Mouse (Mus musculus) right cerebral cortex, adult 18-20 months (tissue): ENCODE measurements at regions not wholly inside any gene's neighbourhood (a gene's known extent, or its start where the extent isn't known, plus 50 kb on each side); places are given as distances from the start of the nearest gene placed in this dataset.

Source experiments
- DNase-seq: peaks from one replicate; pipeline ENCODE4 v3.0.0; 2022; ENCODE audit warnings: mixed read lengths

DNA sequence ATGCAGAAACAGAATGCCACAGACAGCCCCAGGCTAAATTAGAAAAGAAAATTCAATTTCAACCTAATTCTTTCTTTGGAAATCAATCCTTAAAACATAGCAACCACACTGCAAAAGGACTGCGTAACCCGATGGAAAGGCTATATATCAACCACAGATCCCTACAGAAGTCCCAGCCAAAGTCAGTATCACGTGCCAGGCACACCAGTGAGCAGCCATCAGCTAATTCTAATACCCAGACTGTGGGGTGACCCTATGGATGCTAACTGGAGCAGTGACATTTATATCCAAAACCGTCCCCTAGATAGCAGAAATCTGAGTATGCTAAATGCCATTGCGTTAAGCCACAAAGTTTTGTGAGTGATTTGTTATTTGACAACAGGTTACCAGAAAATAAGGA is 286.5 kb upstream of the N6amt1 start:
- no peak for DNase-seq

DNA sequence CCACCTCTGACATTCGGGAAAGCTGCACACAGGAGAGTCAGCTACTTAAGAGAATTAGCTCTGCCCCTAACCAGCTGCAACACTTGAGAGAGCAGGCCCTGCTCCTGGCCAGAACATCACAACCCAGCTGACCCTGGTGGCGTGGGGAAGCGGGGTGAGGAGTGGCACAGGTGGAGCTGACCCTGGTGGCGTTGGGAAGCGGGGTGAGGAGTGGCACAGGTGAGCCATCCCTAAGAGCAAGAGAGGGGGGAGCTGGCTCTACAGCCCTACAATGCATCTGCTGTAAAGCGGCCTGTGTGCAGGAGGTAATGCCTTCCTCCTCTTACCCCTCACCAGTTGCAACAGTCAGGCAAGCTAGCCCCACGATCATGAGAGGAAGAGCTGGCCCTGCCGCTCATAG is 293.5 kb upstream of the N6amt1 start:
- no peak for DNase-seq

DNA sequence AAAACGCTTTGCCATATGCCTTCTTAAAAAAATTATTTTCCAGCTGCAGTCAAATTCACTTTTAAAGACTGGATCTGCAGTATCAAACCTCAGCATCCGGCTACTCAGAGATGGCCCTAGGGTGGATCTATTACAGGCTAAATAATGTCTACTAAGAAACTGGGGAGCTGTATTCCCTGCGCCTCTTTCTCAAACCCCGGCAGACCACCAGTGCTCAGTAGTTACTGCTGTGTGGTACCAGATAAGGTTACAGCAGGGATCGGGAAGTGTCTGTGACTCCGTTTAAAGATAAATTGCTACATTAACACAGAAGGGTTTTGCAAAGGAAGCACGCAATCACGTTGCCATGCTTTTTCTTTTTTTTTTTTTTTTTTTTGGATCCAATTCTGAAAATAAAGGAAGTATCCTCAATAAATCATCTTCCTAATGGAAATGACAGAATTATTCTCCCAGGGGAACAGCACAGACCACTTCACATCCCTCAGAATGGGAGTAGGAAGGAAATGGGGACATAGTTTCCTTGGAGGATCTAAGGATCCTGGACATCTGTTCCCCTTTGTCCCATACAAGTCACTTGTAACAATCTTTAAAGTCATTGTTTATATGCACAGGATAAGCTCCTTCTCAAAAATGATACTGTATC is 304.1 kb upstream of the N6amt1 start:
- no peak for DNase-seq

DNA sequence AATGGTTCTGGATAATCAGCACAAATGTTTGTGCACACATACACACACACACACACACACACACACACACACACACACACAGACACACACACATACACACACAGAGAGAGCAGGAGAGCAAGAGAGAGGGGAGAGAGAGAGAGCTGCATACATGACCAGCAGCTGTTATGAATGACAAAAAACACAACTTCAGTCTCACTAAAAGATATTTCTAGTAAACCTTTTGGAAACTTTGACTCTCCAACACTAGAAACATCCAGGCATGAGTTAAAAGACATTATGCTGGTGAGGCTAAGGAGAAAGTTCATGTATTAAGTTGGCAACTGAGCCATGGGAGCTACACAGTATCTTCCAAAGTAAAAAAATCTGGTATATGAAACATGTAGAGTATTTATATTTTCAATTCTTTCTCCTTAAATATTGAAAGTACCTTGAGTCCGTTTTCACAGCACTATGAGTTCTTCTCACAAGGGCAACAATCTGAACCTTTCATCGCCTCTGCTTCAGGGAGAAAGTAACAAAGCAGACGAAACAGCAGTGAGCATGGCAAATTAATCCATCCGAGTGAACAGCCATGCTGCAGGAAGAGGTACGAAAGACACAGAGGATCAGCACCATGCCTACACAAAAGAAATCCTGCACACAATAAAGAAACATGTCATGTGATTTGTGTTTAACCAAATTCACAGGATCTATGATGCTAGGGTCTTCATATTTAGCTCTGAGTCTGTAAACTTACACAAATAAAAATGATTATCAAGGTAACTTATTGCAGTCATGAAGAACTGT is 309.0 kb upstream of the N6amt1 start:
- DNase-seq: no peak

DNA sequence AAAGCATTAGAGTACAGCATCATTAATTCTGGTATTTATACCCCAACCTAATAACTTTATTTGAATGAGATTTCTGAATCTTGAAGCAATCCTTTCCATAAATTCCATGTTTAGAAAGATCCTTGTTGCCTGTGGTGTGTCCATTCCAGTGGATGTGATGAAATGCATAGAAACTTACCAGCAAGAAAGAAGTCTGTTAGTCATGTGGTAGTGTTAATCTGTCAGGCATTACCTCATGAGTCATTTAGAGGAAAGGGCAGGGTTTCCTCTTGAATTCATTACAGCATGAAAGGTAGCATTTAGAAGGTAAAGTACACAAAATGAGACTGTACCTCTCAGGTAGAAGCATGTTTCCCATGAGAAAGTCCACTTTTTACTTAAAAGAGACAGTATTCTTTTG is 310.3 kb upstream of the N6amt1 start:
- no peak for DNase-seq

DNA sequence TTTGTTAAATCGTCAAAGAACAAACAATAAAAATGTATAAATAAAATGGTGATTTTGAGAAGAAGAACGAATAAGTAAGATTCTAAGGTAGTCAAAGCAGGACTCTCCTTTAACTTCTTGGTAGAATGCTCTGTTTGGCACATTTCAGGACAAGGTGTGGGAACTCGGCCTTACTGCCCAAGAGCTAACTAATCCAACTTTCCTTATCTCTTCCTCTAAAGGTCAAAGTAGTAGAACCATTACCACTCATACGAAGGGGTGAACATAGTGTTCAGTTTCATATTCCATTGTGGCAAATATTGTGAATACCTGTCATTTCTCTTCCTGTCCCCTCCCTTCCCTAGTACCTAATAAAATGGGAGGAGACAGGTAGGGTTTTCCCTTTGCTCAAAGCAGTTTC is 313.6 kb upstream of the N6amt1 start:
- DNase-seq: no peak

DNA sequence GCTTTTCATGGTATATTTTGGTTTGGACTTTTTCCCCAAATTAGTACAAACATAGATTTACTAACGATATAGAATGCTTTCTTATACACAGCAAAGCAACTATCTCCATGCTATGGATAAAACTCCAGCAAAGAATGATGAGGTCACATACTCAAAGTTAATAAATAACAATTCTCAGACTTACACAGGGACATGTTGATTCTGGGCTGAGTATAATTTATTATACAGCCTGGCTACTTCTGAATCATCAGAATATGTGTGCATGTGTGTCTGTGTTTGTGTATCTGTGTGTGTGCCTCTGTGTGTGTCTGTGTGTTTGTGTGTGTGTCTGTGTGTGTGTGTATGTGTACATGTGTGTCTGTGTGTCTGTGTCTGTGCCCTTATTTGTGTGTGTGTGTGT is 314.1 kb upstream of the N6amt1 start:
- no peak for DNase-seq

DNA sequence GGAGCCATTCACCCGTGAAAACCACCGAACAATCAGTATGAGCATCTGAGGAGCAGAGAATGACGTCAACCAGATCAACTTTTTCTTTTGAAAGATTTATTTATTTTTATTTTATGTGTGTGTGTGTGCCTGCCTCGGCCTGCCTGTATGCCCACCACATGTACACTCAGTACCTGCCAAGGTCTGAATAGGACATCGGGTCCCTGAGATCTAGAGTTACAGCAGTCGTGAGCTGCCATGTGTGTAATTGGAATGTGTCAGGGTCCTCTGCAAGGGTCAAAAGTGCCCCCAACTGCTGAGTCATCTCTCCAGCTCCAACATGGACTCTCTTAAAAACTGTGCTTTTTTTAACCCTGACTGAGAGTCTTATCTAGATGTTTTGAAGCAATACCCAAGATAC is 316.9 kb upstream of the N6amt1 start:
- no peak for DNase-seq

DNA sequence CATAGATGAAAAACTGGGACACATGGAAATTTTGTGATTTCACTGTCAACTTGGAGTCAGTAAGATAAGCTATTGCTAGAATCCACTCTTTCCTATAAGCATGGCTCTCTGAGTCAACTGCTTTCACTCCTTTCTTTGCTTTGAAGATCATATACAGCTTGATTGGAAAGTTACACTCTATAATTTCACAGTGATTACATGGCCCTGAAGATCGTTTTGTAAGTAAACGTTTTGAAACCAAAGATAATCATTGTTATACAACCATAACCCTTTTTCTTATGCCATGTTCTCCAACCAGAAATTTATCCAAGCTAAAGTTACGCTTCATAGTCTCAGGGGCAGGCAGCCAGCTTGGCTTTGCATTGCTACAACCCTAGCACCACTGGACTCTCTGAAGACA is 322.1 kb upstream of the N6amt1 start:
- no peak for DNase-seq

DNA sequence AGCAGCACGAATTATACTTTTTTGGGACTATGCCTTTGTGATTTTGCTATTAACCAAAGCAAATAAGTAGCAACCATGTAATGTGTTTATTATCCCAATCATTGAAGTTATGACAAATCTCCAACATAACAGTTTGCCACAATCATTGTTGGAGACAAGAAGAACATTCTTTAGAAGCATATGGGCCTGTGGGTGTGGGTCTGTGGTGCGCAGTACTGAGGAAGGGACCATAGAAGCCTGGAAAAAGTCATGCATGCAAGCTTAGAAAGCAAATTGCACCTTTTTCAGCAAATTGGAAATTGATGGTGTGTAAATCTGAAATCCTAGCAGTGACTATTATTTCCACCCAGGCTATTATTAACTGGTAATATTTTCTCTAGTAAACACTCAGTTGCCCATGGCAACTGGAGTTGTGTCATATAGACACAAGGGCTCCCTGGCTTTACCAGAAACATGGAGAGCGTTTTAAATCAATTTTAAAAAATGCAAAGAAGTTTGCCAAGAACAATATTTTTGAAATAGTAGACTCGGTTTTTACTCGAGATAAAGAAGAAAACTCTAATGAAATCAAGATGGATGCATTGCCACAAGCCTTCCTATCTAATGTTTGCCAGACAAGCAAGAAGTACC is 325.4 kb upstream of the N6amt1 start:
- no peak for DNase-seq

DNA sequence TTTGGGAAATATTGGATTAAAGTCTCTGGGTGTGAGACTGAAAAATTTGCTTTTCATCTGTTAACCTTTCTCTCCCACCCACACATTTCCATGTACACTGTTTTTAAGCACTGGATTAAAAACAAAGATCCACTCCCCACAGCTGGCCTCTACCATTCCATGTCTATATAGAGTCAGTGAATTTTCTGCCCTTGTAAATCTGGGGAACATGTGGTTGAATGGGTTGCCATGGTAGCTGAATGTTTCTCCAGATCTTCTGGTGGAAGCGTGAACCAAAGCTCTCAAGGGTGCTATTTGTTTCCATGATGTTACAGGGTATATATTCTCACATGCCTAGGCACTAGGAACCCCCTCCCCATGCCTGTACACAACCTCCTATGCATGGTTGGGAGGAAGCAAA is 326.4 kb upstream of the N6amt1 start:
- no peak for DNase-seq

DNA sequence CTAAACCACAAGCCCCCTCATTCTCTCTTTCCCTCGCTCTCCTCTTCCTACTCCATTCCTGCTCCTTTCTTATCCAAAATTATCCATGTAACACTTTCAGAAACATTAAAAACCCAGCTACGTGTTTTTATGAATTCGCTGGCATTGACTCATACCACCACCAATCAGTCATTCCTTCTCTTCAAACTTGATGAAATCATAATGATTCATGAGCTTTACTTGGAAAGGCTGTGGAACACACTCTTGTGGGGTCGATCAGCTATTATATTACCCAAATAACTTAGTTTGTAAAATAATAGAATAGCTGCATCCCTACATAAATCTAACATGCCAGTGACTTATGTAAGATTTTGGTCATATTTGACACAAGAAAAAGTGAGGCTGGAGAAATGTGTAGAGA is 331.9 kb upstream of the N6amt1 start:
- DNase-seq: no peak

DNA sequence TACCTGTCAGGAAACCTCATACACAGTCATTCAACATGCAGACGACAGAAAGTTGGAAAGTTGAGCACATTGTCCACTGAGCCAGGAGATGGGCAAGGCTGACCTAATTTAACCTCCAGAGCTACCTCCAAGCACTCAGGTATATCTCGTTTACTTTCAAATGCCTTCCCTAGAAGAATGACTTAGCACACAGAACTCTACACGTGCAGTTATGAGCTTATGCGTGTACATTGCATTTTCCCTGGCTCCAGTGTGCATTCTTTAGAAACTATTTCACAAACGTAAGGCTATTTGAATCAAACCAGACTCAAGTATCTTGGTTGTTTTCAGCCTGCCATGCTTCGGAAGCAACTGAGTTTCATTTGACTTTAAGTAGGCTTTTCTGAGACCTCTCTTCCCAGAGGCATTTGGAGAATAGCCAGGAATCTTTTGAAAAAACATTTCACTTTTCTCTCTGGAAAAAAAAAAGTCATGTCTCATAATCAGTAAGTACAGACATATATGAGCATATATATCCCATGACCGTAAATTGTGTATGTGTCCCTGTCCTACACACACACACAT is 336.8 kb upstream of the N6amt1 start:
- no peak for DNase-seq

DNA sequence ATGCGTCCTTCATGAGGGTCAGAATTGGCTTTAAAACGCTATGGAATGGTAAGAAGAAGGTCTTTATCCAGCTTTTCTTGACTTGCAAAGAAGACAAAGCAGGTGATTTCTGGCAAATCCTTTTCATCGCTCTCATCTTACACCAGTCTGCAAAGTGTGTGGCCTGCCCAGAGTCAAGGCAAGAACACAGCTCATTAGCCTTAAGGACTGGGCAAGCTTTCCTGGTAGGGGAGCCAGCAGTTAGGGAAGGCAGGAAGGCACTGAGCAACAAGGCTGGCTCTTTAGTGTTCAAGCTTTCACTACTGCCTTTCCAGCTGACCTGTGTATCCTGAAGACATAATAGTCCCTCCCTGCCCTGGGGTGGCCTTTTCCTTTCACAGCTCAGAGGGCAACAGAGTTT is 352.4 kb upstream of the N6amt1 start:
- no peak for DNase-seq

DNA sequence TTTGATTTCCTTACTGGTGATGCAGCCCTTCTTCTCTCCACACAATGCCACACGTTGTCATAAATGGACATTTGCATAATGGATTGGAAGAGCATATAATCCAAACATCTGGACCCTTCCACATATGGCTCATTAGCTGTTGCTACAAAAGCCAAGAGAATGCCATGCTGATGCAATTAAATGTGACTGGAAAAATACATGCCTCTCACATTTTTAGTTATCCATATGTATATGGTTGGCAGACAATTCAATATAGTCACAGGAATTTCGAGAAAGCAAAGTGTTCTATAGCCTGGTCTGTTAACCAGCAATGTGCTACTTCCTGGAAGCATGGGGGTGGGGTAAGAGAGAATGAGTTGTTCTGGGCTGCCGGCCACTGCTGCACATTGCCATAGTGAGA is 352.9 kb upstream of the N6amt1 start:
- no peak for DNase-seq

DNA sequence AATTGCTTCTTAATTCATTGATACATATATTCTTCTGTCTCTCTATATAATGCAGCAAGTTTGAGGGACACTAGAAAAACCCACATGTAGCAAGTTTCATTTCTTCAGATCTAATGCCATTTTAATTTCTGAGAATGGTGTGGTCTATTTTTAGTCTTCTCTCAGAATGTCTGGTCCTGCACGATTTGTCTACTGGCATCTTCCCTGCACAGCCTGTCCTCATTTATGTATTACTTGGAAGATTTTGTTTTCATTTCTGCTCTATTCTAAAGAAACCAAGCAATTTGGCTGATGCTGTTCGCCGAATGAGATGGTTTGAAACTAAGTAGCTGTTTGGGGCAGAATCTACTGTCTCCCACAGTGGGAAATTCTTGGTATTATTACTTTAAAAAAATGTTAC is 382.3 kb upstream of the N6amt1 start:
- DNase-seq: peak; percentile 6

DNA sequence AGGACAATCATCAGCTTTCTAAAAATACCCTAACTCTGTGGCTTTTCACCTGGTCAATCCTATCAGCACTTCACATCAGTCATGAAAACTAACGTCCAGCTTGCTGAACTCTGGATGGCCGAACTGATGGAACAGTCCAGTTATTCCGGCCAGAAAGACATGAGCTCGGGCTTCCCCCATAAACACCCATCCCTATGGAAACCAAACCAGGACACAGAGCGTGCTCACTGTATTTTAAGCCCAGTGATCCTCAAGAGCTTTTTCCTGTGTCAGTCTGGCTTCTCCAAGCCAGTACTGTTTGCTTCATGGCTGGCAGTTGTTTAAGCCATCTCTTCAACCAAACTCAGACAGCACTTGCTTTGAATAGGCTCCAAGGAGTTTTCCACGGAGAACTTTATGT is 404.3 kb upstream of the N6amt1 start:
- DNase-seq: no peak

DNA sequence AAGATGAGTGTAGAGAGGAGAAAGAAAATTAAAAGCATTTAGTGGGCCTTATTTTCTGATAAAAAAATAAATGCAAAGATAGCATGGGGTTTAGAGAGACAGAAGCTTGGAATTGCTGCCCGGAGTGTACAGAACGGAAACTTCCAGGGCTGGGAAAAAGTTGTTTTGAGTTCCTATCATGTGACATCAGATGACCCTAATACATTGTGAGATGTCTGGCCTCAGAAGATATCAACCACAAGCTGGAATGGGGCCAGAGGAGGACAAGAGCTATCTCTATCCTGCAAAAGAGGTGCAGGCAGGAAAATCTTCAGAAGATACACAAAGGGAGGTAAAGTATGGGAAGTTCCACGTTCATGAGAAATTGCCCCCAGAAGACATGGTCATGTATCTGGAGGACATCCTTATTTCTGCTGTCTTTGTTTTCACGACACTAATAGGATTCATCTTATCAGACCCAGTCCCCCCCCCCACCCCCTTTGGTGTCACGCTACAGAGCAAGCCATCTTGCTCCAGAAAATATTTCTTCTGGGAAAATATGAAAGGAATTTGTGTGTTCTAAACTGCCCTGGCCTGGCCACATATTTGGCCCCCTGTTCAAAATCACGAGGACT is 408.3 kb upstream of the N6amt1 start:
- no peak for DNase-seq

DNA sequence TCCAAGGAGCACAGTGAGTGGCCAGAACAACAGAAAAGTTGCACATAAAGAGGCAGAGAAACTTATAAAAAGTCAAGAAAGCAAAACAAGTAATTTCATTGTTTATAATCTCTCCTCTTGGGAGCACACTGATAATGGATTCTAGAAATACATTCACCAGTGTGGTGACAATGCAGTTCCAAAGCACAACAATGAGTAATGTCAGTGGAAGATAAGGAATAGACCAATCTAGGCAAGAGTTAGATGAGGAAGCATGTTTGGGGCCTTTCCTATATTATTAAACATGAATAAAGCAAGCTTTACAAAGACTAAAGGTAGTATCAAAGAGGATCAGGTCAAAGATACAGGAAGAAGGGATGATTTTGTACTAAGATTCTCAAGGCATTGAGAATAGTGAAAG is 408.9 kb upstream of the N6amt1 start:
- no peak for DNase-seq

DNA sequence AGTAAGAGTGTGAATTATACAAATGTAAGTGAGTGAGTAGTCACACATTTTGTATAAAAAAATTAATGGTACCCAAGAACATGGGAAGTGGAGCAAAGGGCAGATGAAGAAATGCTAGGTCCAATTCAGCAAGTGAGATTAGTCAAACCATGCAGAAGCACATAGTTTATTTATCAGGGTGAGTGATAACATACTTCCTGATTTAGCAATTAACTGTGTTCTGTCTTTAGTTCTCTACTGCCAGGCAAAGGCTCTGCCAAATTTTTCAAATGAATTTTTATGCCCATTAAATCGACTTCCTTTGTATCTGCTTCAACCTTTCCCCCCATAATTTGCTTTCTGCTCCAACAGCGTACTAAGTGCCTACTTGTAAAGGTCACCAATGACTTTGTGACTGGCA is 419.0 kb upstream of the N6amt1 start:
- DNase-seq: no peak

DNA sequence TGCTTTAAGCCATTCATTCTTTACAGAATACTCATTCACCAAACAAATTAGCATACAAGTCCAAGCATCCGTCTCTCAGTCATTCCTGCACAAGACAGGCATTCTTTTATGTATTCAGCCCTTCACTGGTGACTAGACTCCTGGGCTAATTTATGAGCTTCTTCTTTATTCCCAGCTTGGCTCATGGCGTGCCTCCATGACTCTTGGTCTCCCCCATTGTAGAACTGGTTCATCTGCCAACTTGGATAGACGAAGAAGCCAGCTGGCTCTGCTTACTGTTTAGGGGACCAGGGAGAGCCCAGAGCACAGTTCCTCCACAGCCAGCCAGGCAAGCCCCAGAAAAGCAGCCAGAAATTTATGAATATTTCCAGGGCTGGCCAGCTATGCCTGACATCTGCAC is 421.2 kb upstream of the N6amt1 start:
- no peak for DNase-seq

DNA sequence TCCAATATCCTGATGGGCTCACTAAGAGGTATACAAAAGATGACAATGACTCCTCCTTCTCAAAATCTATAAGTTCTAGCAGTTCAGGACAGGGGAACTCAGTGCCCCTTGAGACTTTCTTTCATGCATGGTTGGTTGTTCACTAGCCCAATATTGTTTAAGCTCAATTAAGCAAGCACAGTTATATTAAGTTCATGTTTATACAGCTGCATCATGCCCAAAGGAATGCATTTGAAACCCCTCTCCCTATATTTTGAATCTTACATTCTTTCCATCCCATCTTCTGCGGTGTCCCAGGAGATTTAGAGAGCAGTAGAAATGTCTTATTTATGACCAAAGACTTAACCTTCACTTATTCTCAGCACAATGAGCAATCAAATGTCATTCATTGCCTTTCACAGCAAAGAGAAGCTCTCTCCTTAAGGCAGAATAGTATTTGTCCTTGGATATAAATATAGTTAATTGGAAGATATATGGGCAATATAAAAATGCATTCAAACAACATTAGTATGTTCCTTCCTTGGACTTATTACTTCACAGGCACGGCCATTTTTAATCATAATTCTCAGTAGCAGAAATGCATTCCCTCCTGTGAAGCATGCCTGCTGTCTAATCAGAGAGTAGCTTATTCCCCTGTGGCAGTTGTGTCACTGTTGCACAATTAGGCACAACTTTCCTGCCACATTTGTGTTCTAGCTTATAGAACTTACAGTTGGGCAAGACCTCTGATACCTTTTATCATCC is 455.8 kb upstream of the N6amt1 start:
- DNase-seq: no peak

DNA sequence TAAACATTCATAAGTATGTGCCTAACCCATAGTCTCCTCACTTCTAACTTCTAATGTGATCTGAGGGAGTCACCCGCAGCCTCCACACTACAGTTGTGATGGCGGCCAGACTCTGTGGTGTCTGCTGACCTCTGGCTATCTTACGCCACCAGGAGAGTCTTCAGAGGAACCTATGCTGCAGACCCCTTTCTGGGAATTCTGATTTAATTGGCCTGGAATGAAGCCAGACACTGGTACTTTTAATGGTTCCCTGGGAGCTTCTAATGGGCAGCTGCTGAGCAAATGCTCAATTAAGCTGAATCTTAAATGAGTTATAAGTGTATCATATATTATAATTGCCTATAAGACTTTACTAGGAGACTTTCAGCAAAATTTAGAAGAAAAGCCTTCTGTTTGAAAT is 459.0 kb upstream of the N6amt1 start:
- no peak for DNase-seq
